Mouse (Mus musculus): ENCODE data around the gene Asns. TPM values are rescaled to one million over a fixed set of nuclear protein-coding genes. Genes with fewer than 3 reads are reported as not detected.

The Asns gene
- polyA plus RNA-seq, 2 experiments = 103 to 341 TPM

DNA sequence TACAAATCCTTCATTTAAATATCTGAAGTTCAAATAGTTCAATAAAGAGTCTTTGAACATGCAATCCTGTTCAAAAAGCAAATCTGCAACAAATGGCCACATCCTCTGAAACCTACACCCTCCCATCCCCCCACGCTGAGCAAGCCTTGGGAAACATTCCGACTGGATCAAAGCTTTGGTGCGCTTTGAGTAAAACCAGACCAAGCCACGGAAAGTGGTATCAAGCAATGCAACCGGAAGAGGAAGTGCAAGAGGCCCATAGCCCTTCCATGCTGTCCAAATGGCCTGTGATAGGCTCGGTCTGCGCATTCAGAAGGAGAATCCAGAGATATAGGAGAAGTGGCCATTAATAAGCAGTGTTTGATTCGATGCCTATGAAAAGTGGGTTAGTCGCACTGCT lies 2.6 kb downstream of the Asns start:
- WGBS (ENCODE audit: insufficient replicate concordance) = 67% methylated on average over 9 of the region's 9 CpGs
- peak overlapping the region; percentile 68 for H3K4me2 ChIP-seq (ENCODE audit: low read depth)
- H3K36me3 ChIP-seq (replicated peaks; ENCODE audit: control insufficient read depth, insufficient read depth, low read depth) = peaks cover 23% of the 10 kb centered on the region
- DNase-seq (ENCODE audit: low read depth in 3 of 3, low spot score in 3 of 3) = no peak
- ATAC-seq (ENCODE audit: insufficient read depth) = no peak
- H3K4me3 ChIP-seq (ENCODE audit: insufficient read depth in 1 of 2, low read depth in 2 of 2, low read length in 2 of 2) = peak overlapping the region; percentile 32 to 82; a peak in 3 of 4 replicates
- no peaks in the 10 kb centered on the region for H3K9me3 ChIP-seq (ENCODE audit: control insufficient read depth, low read length)
- TF ChIP-seq EP300 (IDR thresholded peaks at IDR 0.05; ENCODE audit: low read depth) (no peak), CTCF (IDR thresholded peaks at IDR 0.05; ENCODE audit: low read depth) (no peak)
- no peak overlapping the region; the same call in 1 of the 2 replicates for H3K27ac ChIP-seq
- no peaks in the 10 kb centered on the region for H3K27me3 ChIP-seq (ENCODE audit: control insufficient read depth, insufficient read depth, low read length)
- H3K9ac ChIP-seq (replicated peaks) = peak overlapping the region; percentile 92; the same call in 1 of the 2 replicates
- H3K4me1 ChIP-seq (replicated peaks; ENCODE audit: control insufficient read depth in 2 of 2, insufficient read depth in 2 of 2, low read length in 1 of 2) = peaks cover 35 to 46% of the 10 kb centered on the region in 2 experiments

DNA sequence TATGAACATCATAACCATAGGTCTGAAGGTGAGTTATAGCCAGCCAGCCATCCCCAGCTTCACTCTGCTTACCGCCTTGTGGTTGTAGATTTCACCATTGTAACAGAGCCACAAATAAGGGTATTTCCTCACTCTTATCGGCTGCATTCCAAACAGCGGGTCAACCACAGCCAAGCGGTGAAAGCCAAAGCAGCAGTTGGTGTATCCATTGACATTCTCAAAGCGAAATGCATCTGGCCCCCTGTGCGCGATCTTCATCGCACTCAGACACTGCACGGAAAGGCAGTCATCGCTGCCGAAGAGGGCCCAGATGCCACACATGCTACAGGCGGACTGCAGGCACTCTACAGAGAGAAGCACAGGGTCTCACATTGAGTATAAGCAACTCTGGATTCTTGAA lies 3.9 kb downstream of the Asns start:
- 69% methylated on average over 12 of the region's 12 CpGs for WGBS (ENCODE audit: insufficient replicate concordance)
- no peaks in the 10 kb centered on the region for H3K27me3 ChIP-seq (ENCODE audit: control insufficient read depth, insufficient read depth, low read length)
- no peak overlapping the region; the same call in 1 of the 2 replicates for H3K9ac ChIP-seq (replicated peaks)
- H3K4me2 ChIP-seq (ENCODE audit: low read depth) = peak overlapping the region; percentile 68
- no peak overlapping the region; a peak in 1 of 4 replicates for H3K4me3 ChIP-seq (ENCODE audit: insufficient read depth in 1 of 2, low read depth in 2 of 2, low read length in 2 of 2)
- no peaks in the 10 kb centered on the region for H3K9me3 ChIP-seq (ENCODE audit: control insufficient read depth, low read length)
- DNase-seq (ENCODE audit: low read depth in 3 of 3, low spot score in 3 of 3) (no peak), ATAC-seq (ENCODE audit: insufficient read depth) (no peak)
- H3K27ac ChIP-seq = no peak overlapping the region
- H3K4me1 ChIP-seq (replicated peaks; ENCODE audit: control insufficient read depth in 2 of 2, insufficient read depth in 2 of 2, low read length in 1 of 2) = peaks cover 29 to 39% of the 10 kb centered on the region in 2 experiments
- peaks cover 35% of the 10 kb centered on the region for H3K36me3 ChIP-seq (replicated peaks; ENCODE audit: control insufficient read depth, insufficient read depth, low read depth)
- no peak for TF ChIP-seq CTCF (IDR thresholded peaks at IDR 0.05; ENCODE audit: low read depth)
- TF ChIP-seq EP300 (IDR thresholded peaks at IDR 0.05; ENCODE audit: low read depth) = no peak

DNA sequence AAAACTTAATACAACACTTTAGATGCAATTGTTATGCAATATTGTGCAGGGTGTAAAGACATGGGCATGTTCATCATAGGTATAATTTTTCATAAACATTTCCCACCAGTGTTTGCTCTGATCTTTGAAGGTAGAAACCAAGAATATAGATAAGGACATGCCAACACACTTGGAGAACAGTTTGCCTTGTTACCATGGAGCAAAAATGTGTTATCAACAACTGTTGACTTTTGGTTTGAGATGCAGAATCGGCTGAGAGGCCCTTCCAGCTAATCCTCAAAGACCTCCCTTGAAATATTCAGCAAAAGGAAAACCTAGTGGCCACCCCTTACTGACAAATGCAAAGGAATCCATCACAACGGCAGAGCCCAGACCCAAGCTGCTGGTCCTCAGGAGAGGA lies 7.0 kb downstream of the Asns start:
- H3K27ac ChIP-seq = no peak overlapping the region
- WGBS (ENCODE audit: insufficient replicate concordance) = 36% methylated on average over 2 of the region's 2 CpGs
- TF ChIP-seq CTCF (IDR thresholded peaks at IDR 0.05; ENCODE audit: low read depth) = no peak
- TF ChIP-seq EP300 (IDR thresholded peaks at IDR 0.05; ENCODE audit: low read depth) = no peak
- no peak overlapping the region for H3K4me3 ChIP-seq (ENCODE audit: insufficient read depth in 1 of 2, low read depth in 2 of 2, low read length in 2 of 2)
- H3K4me1 ChIP-seq (replicated peaks; ENCODE audit: control insufficient read depth in 2 of 2, insufficient read depth in 2 of 2, low read length in 1 of 2) = peaks cover 23 to 32% of the 10 kb centered on the region in 2 experiments
- no peak overlapping the region for H3K9ac ChIP-seq (replicated peaks)
- peaks cover 63% of the 10 kb centered on the region for H3K36me3 ChIP-seq (replicated peaks; ENCODE audit: control insufficient read depth, insufficient read depth, low read depth)
- no peaks in the 10 kb centered on the region for H3K27me3 ChIP-seq (ENCODE audit: control insufficient read depth, insufficient read depth, low read length)
- H3K9me3 ChIP-seq (ENCODE audit: control insufficient read depth, low read length) = no peaks in the 10 kb centered on the region
- H3K4me2 ChIP-seq (ENCODE audit: low read depth) = no peak overlapping the region
- ATAC-seq (ENCODE audit: insufficient read depth) (no peak), DNase-seq (ENCODE audit: low read depth in 3 of 3, low spot score in 3 of 3) (no peak)

DNA sequence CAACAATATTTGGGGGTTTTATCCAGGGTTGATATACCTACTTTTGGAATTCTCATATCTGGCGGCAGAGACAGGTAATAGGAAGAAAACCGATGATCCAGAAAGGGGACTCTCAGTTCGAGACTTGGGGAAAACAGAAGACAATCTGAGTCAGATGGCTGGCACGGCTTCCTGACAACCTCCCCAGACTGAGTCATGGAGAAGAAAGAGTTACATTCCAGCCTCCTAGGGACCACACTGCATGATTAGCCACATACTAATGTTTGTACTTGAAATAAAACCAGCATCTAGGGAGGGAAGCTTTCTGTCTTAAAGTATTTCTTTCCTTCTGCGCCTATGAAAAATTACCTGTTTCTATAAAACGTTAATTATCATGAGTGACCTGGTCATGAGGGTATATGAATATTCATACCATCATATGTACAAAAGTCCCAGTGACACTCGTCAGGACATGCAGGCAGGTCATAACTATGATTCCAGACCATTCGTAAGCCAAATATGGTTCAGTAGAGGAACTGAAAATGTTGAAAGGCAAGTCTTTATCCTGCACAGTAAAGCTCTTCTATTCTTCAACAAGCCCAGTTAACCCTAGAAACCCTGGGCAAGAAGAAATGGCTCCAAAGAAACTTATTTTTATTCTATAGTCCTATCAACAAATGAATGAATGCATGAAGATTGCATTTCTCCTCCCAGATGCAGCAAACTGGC lies 16.7 kb downstream of the Asns start:
- no peak overlapping the region for H3K4me2 ChIP-seq (ENCODE audit: low read depth)
- WGBS (ENCODE audit: insufficient replicate concordance) = 85% methylated on average over 8 of the region's 8 CpGs
- ATAC-seq (ENCODE audit: insufficient read depth) = no peak

DNA sequence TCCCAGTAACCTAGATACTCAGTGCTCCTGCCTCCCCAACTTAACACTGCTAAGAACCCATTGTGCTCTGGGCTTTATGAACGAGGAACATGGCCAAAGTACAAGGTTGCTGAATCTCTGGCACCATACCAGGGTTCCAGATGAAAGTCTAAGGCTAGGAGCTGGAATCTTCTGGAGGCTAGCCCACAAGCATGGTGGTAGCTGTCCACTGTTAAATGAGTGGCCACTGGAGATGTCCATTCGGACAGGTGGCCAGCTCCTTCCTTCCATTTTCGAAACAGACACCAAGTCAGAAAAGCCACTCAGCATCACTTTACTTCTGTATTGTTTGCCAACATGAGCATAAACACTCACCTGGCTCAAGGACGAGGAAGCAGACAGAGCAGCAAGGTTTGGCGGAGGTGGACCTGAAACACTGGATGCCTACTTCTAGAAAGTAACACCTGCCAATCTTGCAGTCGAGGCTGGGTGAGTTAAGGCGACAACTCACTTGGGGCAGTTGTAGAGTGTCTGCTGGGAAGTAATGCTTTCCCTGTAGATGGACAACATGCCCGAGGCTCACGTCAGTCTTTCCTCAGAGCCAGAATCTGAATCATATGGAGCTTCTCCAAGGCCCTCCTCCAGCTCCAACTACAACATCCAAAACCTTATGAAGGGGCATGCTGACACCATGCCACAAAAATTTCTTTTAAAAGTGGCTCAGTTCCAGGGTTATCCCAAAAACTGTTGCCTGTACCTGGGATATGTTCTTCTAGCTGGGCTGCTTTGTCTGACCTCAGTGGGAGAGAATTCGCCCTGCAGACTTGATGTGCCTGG lies 20.4 kb downstream of the Asns start:
- H3K4me1 ChIP-seq (replicated peaks; ENCODE audit: control insufficient read depth in 2 of 2, insufficient read depth in 2 of 2, low read length in 1 of 2) = no peaks in the 10 kb centered on the region
- no peak for TF ChIP-seq CTCF (IDR thresholded peaks at IDR 0.05; ENCODE audit: low read depth)
- peak; percentile 7; the same call in 1 of the 2 replicates for ATAC-seq (ENCODE audit: insufficient read depth)
- H3K4me3 ChIP-seq (ENCODE audit: insufficient read depth in 1 of 2, low read depth in 2 of 2, low read length in 2 of 2) = no peak overlapping the region
- no peak overlapping the region for H3K9ac ChIP-seq (replicated peaks)
- H3K27me3 ChIP-seq (ENCODE audit: control insufficient read depth, insufficient read depth, low read length) = no peaks in the 10 kb centered on the region
- H3K36me3 ChIP-seq (replicated peaks; ENCODE audit: control insufficient read depth, insufficient read depth, low read depth) = peaks cover 49% of the 10 kb centered on the region
- H3K4me2 ChIP-seq (ENCODE audit: low read depth) = no peak overlapping the region
- no peak for DNase-seq (ENCODE audit: low read depth in 3 of 3, low spot score in 3 of 3)
- 80% methylated on average over 10 of the region's 10 CpGs for WGBS (ENCODE audit: insufficient replicate concordance)
- H3K9me3 ChIP-seq (ENCODE audit: control insufficient read depth, low read length) = no peaks in the 10 kb centered on the region
- no peak overlapping the region for H3K27ac ChIP-seq

More for the DNA sequence above, 16.7 kb downstream of the Asns start:
- H3K9ac ChIP-seq (replicated peaks) = no peak overlapping the region
- DNase-seq (ENCODE audit: low read depth in 3 of 3, low spot score in 3 of 3) = no peak
- H3K4me3 ChIP-seq (ENCODE audit: insufficient read depth in 1 of 2, low read depth in 2 of 2, low read length in 2 of 2) = no peak overlapping the region
- H3K36me3 ChIP-seq (replicated peaks; ENCODE audit: control insufficient read depth, insufficient read depth, low read depth) = peaks cover 85% of the 10 kb centered on the region
- H3K27ac ChIP-seq = no peak overlapping the region
- H3K27me3 ChIP-seq (ENCODE audit: control insufficient read depth, insufficient read depth, low read length) = no peaks in the 10 kb centered on the region
- H3K4me1 ChIP-seq (replicated peaks; ENCODE audit: control insufficient read depth in 2 of 2, insufficient read depth in 2 of 2, low read length in 1 of 2) = no peaks in the 10 kb centered on the region
- TF ChIP-seq EP300 (IDR thresholded peaks at IDR 0.05; ENCODE audit: low read depth) (no peak), CTCF (IDR thresholded peaks at IDR 0.05; ENCODE audit: low read depth) (no peak)
- no peaks in the 10 kb centered on the region for H3K9me3 ChIP-seq (ENCODE audit: control insufficient read depth, low read length)

Measured in liver, embryonic 14.5 days (tissue).